Mouse (Mus musculus) c-Kit-positive CD71-negative TER-119-negative erythroid progenitor cells, embryonic 14.5 days (primary cell): ENCODE results near the gene E130114P18Rik.

ENCODE experiments used
- DNase-seq: peaks from one replicate; pipeline ENCODE4 v3.0.0-alpha.2; 2013; ENCODE audit warnings: low read depth

The E130114P18Rik gene

DNA sequence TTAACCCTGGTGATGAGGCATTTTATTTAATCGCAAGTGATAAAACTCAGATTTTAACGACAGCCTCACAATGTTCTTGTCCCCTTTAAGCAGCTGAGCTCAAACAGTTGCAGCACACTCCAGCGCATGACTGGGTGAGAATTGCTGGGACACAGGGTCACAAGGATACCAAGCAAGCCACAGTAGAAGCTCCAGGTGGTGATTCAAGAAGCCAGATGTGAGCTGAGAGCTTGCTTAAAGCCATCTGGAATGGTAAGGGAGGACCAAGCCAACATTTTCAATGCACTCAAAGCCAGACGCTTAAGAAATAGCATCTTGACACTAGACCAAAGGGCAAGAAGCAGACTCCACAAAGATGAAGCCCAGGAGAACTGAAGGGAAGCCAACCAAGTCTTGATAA, 83.9 kb downstream of the E130114P18Rik start:
- no peak for DNase-seq

DNA sequence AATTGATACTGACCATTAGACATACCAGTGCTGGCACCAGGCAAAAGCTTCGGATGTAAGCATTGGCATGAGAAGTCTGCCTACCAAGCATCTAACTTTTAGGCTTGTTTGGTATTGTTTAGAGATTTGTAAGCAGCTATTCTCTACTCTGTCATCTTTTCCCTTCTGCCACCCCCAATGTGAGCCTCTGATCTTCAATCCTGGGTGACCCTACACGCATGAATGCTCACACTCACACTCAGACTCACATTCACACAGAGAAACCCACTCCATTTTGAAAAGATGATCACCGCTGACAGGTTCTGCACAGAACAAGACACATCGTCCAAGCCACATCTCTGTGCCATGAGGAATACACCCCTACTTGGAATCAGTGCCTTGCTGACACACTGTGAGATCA, 84.8 kb downstream of the E130114P18Rik start:
- DNase-seq, result no peak

DNA sequence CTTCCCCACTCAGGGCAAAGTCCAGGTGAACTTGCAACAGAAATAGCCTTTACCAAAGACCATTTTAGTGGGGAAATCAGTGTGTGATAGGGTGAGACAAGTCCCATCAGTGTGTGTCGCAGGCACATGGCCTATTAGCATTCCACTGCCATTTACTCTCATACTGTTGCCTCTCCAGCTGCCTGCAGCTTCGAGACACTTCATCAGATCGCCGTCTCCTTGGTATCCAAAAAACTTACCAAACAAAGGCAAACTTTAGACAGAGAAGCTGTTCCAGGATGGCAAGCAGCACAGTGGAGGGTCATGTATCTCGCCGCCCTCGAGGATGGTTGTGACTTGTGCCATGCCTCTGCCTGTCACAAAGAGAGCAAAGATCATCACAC, 87.5 kb downstream of the E130114P18Rik start:
- DNase-seq, result no peak

DNA sequence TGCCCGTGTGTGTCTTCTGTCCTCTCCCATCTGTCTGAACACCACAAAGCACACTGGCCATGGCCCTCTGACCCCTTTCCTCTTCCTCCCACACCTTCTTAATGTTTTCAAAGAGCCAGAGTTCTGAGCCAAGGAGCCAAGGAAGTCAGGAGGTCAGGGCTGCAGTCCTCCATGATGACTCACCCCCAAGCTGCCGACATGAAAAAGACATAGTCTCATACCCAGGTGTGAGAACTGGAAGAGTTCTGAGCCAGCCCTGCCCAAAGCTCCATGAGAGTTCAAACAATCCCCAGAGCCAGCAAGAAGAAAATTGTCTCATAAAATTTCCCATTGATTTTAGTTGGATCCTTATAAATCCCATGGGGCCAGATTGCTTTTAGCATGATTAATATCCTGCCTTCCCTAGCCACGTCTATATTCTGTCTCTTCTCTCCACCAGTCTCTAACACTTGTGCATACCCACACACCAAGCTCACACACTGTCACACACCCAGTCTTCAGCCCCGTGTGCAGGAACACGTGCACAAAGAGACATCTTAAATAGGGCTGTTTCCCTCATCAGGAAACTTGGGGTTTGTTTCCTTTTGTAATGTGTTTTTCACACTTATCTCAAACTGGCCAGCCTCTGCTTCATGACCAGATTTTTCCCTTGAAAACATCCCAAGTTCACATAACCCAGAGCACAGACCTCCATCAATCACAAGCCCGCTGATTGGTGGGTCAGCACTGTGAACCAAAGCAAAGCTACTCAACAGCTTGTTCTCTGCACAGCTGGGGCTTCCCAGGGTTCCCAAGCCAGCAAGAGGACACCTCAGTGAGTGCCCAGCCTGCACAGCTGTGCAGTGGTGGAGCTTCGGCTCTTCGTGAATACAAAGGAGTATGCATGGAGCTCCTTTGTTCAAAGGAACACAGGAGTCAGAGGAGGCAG, 88.2 kb downstream of the E130114P18Rik start:
- no peak for DNase-seq

DNA sequence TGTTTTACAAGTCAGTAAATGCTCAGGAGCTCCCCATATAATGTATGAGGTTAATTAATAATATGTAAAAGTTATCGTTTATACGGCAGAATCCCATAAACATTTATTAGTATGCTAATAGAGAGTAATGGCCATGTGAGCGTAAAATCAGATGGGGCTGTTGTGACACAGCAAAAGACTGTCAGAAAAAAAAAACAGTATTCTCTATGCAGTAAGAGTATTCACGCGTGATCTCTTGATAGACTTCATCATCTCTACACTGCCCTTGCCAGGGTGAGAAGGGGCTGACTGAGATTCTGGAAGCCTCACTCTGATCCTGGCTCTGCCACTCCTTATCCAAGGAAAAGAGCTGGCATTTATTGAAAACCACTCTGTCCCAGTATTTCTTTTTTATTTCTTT, 91.9 kb downstream of the E130114P18Rik start:
- no peak for DNase-seq

DNA sequence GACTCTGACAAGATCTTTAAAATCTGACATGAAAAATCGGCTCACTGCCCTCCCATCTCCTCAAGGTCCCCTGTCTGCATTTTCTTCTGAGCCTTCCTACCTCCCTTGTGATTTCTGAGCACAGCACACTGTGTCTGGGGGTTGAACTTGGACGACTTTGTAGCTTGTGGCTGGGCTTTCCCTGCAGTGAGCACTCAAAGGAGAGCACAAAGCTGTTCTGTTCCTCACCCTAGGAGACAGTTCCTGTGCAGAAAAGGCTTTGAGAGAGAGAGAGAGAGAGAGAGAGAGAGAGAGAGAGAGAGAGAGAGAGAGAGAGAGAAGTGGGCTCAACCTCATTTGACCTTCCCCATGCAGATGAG, 101.3 kb downstream of the E130114P18Rik start:
- DNase-seq, result no peak

DNA sequence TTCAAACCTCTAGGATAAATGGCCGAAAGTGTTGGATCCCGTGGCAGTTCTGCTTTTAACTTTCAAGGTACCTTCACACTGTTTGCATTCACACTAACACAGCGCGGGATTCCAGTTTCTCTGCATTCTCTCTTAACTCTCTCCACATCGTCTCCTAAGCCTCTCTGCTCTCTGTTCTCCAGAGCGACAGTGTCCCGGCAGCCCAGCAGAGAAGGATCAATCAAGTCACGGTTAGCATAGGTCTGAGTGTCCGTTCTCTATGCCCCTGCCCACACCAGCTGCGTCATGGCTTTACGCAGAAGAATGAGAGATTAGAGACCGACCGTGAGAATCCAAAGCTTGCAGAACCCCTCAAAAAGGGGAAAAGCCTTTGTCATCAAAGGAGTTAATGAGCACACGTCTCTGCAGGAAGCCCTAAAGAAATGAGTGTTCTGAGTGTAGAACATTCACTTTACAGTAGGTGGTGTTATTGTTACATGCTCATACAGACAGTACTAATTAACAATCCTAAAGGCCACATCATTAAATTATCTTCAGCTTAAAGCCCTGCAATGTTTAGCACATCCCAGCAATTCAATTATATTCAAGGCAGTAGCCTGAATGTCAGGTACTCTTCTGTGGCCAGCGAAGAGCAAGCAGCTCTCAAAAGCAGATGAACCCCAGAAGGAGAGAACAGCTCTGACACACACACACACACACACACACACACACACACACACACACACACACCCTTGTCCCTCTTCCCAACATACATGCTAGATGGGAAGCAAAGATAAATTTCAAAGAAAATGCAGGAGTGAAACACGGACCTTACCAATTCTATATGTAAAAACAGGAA, 101.9 kb downstream of the E130114P18Rik start:
- DNase-seq, result no peak

DNA sequence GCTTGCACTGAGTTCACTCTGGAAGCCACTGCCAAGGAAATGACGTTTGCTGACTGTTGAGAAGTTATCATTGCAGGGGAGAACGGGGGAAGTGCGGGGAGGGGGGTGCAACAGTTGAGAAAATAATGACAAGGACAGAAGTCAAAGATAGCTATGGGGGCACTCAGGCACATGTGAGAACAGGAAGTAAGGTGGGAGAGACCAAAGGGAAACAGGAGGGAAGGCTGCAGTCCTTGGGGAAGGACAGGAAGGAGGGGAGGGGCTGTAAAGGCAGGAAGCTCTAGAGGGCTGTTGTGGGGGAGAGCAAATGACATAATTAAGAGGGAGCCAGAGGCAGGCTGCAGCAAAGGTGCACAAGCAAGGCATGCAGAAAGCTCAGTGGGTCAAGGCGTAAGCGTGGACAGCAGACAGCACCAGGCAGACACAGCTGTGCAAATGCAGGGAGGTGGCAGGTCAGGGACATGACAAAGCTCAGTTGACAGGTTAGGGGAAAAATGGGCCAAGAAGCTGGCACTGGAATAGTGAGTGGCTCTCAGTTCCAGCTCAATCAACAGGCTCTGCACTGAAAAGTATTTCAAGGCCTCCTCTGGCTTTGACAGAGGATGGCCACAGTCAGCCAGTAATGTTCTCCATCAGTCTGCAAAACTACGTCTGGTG, 103.9 kb downstream of the E130114P18Rik start:
- no peak for DNase-seq

DNA sequence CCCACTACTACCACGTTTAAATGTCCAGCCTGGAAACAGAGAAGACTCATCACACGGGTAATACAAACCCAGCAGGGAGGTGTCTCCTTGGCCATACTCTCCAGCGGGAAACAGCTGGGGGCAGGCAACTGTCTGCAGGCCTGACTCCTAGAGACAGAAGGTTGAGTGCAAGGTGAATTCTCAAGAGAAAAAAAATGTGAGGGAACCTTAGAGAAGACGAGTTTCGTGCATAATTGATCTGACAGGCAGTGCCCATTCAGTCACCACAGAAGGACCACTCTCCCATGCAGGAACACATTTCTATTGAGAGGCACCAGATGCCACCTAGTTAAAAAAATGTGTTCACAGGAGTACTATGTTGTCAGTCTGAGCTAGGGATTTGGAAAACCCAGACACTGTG, 105.4 kb downstream of the E130114P18Rik start:
- no peak for DNase-seq

DNA sequence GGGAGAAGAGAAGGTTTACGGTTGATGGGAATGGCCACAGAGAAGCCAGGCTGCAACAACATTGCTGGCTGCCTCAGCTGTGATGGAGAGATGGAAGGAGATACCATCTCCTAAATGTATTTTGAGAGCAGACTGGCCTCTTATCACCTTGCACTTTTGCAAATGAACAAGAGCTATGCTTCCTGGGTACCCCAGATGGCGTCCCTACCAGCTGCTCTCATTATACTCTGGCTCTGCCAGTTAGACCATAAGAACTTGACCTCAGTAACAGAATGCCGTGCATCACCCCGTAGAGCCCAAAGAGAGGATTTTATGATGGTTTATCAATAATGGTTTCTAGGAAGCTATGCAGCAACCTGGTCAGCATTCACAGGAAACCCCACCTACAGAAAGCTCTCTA, 106.0 kb downstream of the E130114P18Rik start:
- DNase-seq, result no peak

DNA sequence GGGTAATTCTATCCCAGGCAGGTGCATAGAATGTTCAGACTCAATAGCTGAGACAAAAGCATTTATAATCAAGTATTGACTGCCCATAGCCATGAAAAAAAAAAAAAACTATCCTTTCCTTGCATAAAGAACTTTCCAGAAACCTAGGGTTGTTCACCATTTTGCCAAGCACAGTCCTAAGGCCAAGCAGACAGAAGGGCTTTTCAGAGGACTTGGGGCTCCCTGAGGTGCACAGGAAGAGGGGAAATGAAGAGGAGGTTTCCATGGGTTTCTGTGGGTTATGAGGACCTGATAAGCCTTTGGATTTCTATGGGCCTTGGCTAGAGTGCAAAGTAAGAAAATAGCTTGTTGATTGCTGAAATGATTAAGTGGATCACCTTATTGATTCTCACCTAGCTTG, 107.5 kb downstream of the E130114P18Rik start:
- DNase-seq, result no peak

DNA sequence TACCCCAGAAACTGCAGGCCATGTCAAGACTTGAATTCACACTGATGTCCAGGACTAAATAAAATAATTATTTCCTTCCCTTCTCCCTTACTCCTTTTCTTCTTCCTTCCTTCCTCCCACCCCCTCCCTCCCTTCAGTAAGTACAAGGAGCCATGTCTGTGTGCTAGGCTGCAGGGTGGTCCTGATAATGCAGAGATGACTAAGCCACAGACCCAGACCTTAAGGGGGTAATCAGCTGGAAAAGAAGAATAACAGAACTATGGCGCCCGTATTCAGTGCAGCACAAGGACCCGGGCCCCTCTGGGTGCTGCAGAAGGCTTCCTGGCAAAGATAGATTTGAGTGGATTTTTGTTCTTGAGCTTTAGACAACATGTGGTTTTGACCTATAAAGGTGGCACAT, 108.1 kb downstream of the E130114P18Rik start:
- no peak for DNase-seq

DNA sequence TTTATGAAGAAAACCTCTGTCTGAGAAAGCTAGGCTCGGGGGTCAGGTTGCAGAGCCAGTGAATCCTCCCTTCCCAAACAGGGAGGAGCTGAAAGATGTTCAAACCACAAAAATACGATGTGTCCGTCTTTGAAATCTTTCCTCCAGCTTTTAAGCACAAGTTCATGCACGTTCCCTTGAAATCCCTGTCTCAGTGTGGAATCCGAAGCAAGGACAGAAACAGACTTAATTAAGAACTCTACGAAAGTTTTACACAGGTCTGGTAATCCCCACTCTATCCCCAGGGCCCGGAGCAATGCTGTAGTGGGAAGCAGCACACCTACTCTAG, 112.5 kb downstream of the E130114P18Rik start:
- no peak for DNase-seq

DNA sequence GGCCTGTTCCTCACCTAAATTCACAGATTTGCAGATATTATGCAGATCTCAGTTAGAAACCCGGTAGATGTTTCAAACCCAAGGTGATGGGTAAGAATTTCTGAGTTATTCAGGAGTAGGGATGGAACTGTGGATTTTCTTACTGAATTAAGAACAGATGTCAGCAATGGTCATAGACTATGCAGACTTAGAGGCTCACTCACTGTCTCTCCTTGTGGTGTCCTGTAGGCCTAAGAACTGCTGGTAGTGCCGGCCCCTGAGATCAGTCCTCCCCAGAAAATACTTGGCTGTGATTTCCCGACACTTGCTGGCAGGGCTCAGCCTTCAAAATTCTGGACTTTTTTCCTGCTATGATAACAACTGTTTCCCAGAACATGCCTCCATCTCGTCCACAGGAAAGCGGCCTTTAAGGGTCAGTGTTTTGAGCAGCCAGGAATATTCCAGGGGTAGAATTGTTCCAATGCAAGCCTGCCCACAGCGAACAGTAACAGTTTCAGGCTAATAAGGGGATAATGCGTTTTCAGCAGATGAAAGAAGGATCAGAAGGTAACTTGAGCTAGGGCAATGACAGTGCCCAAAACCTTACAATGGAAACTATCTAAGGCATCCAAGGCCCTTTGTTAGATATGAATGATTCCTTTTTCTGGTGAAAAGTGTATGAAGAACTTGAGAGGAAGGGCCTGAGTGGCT, 113.0 kb downstream of the E130114P18Rik start:
- no peak for DNase-seq

DNA sequence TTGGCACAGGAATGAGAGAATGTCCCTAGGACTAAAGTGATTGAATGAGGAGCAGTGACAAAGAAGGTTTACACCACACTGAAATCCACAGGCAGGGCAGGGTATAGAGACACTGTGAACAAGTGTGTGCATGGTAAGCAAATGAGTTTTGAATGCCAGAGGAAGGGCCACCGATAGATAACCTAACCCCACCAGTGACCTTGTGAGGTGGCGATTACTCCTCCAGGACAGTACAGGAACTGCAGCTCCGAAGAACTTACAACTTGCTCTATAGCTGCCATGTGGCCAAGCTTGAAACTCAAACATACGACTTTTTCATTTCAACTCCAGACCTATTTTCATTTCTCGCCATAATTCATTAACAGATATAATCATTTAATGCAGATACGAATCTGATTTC, 114.0 kb downstream of the E130114P18Rik start:
- DNase-seq, result no peak

DNA sequence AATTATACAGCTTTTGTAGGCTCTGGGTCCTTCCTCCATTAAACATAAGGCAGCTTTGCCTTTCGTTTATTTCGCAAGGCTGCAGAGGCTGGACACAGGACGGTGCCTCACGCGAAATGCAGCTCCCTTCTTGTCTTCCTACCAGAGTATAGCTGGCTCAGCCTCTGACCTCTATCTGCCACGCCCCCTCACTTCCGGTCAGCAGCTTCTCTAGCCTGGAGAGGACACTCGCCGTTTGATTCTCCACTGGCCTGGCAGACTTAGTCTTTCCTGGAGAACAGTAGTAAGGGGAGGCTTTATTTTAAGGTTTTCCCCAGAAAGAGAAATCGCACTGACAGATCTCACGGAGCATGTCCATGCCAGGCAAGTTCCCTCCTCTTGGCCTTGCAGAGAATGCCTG, 115.0 kb downstream of the E130114P18Rik start:
- no peak for DNase-seq

DNA sequence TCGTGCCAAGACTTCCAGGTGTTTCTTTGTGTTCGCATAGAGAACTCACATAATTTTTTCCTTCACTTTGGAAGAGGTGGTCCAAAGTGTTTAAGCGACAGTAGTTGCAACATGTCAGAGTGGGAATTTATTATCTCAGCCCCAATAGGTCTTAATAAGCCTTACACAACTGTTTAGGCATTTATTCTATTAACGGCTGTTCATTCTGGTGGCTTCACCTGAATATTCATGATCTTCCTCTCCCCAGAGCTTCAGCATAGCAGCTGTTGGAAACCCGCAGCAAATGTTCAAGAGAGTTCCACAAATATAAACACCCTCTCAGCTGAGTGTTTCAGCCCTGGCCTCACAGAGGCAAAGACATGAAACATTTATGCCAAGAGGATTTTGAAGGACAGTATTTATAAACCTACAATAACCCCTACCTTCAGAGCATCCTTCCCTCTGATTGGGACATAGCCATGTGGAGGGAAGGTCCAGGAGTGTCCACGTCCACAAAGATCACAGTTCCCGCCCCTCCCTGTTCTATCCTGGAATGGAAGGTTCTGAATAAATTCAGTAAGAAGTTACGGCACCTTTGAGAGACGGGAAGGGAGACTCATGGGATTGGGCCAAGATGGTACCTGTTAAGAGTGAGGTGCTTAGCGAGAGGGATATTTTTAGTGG, 116.1 kb downstream of the E130114P18Rik start:
- DNase-seq, result no peak

DNA sequence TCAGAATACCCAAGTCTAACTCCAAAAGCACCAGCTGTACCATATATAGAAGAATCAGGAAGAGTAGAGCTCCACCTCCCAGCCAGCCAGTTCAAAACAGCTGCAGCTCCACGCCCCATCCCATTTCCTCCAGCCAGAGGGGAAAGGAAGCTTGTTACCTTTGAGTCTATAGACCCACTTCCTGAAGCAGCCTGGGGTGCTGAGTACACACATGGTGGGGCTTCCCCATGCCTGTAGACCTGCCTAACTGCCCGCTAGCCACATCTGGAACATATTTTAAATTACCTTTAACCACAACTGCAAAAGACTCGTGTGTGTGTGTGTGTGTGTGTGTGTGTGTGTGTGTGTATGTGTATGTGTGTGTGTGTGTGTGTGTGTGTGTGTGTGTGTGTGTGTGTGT, 120.3 kb downstream of the E130114P18Rik start:
- no peak for DNase-seq

DNA sequence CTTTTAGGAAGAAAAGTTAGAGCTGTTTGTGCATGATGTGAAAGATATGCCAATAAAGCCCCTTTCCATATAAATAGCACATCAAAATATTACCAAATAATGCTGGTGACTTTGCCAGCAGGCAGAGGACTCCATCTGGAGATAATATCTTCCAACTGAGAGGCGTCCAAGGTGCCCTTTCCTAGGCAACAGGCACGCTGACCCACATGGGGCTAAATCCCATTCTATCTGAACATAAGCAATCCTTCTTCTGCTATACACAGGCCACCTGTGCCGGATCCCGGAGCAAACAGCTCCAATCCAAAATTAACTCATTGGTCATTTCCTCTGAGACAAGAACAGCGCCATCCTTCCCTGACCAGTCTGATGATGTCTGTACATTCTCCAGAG, 128.3 kb downstream of the E130114P18Rik start:
- no peak for DNase-seq

DNA sequence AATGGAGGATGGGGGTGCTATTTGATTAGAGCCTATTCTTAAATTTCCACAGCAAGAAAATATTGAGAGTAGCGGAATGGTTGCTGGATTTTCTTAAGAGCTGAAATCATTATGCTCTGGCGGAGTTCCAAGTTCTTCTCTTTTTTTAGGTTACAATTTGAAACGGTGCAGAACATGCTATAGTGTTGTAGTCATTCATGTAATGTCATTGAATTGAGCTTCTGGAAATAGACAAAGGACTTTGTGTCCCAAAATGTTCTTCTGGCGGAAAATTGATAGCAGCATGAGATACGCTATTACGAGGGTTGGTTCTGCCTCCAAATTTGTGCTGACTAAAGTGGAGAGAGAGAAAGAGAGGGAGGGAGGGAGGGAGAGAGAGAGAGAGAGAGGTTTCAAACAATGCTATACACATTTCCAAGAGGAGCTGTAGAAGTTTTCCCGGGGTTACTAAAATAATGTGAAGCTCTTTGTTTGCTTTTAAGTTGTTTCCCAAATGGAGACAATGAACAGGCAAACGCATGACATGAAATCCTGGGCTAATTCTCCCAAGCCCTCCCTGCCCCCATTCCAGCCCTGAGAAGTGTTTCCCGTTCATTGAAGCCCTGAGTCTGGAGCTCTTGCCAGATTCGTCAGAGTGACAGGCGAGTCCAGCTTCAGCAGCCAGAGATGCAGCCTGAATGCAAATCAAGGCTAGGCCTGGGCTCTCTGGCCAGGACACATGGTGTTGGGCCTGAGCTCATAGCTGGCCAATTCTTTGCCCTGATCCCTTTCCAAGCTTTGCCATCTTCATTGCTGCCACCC, 128.9 kb downstream of the E130114P18Rik start:
- no peak for DNase-seq

DNA sequence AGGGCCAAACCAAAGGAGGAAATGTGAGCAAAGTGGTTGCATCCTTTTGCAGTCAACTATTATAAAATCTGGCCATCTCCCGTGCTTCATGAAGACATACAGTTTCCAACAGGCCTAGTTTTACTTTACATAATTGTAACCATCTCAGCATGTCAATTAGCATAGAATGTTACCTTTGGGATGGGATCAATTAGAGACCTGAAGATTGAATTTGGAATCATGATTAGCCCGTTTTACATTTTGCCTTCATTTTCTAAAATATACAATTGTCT, 129.5 kb downstream of the E130114P18Rik start:
- no peak for DNase-seq
